Mouse (Mus musculus): ENCODE measurements around the gene Glb1. TPM values are rescaled to one million over a fixed set of nuclear protein-coding genes. Genes with fewer than 3 reads are reported as not detected.

The Glb1 gene
- polyA plus RNA-seq, 1 experiment from 2014 or later: 148 TPM

DNA sequence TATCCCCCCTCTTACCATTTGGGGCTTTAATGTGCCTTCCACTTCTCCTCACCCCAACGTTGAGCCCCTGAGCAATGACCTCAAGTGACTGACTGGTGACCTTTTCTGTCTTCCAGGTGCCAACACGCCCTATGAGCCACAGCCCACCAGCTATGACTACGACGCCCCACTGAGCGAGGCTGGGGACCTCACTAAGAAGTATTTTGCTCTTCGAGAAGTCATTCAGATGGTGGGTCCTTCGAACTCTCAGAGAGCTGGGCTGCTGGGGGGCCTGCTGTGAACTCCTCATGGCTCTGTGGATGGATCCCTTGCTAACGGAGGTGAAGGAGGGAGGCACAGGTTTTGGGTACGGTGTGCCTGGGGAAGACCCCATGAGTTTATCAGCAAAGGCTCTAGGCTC lies 42.0 kb downstream of the Glb1 start:
- H3K4me3 ChIP-seq (ENCODE audit: inconsistent target): no peak overlapping the region
- WGBS (ENCODE audit: missing documents): 94% methylated on average over 9 of the region's 9 CpGs
- H3K36me3 ChIP-seq (ENCODE audit: inconsistent target): peaks cover 16% of the 10 kb centered on the region
- H3K79me2 ChIP-seq (ENCODE audit: inconsistent target): no peaks in the 10 kb centered on the region
- no peak overlapping the region for H3K27ac ChIP-seq

DNA sequence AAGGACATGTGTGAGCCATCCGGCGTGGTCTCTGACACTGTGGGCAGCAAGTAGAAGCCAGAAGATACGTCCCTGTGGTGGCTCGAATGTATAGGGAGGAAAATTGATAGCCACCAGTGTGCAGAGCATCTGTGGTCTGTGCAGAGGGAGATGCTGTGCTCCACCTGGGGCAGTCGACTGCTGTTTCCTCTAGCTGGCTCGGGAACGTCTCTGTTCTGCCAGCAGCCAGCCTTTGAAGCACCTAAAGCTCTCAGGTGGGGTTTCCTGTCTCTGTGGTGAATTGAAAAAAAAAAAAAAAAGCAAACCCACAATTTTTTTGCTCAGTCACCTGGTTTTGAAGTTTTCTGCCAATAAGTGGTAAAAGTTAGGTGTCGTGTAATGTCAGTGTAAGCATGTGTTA lies 42.5 kb downstream of the Glb1 start:
- WGBS (ENCODE audit: missing documents): 81% methylated on average over 8 of the region's 8 CpGs
- H3K79me2 ChIP-seq (ENCODE audit: inconsistent target): no peaks in the 10 kb centered on the region
- H3K27ac ChIP-seq: no peak overlapping the region
- peaks cover 12% of the 10 kb centered on the region; the same call in 1 of the 2 replicates for H3K36me3 ChIP-seq (ENCODE audit: inconsistent target)
- H3K4me3 ChIP-seq (ENCODE audit: inconsistent target): no peak overlapping the region

DNA sequence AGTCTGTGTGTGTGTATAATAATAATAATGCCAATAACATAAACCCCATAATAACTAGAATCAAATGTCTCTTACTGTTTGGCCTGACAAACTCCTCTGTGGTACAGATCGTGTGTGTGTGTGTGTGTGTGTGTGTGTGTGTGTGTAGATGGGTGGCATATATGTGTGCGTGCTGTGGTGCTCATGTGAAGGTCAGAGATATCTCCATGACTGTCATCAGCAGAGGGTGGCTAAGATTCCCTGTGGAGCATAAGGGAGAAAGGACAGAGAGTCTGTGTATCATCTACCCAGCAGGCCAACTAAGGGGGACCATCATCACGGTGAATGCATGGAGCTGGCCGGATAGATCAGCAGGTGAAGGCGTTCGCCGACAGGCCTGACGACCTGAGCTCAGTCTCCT lies 46.0 kb downstream of the Glb1 start:
- Histone ChIP-seq H3K4me3 (ENCODE audit: inconsistent target) (no peak overlapping the region), H3K79me2 (ENCODE audit: inconsistent target) (no peaks in the 10 kb centered on the region), H3K27ac (no peak overlapping the region), H3K36me3 (ENCODE audit: inconsistent target) (peaks cover 18% of the 10 kb centered on the region; the same call in 1 of the 2 replicates)
- 93% methylated on average over 8 of the region's 8 CpGs for WGBS (ENCODE audit: missing documents)

DNA sequence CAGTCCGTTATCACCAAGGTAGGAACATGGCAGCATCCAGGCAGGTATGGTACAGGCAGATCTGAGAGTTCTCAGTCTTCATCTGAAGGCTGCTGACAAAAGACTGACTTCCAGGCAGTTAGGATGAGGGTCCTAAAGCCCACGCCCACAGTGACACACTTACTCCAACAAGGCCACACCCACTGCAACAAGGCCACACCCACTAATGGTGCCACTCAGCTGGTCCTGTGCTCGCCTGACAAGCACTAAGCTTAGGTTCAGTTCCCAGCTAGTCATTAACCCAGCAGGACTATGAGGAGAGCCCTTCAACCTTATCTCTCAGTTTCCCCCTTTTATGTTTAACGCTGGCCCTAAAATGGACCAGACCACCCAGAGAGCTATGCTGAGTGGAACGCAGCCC lies 47.8 kb downstream of the Glb1 start:
- Histone ChIP-seq H3K79me2 (ENCODE audit: inconsistent target) (no peaks in the 10 kb centered on the region), H3K4me3 (ENCODE audit: inconsistent target) (no peak overlapping the region), H3K27ac (no peak overlapping the region), H3K36me3 (ENCODE audit: inconsistent target) (peaks cover 7% of the 10 kb centered on the region; the same call in 1 of the 2 replicates)
- WGBS (ENCODE audit: missing documents): 98% methylated on average over 5 of the region's 5 CpGs

DNA sequence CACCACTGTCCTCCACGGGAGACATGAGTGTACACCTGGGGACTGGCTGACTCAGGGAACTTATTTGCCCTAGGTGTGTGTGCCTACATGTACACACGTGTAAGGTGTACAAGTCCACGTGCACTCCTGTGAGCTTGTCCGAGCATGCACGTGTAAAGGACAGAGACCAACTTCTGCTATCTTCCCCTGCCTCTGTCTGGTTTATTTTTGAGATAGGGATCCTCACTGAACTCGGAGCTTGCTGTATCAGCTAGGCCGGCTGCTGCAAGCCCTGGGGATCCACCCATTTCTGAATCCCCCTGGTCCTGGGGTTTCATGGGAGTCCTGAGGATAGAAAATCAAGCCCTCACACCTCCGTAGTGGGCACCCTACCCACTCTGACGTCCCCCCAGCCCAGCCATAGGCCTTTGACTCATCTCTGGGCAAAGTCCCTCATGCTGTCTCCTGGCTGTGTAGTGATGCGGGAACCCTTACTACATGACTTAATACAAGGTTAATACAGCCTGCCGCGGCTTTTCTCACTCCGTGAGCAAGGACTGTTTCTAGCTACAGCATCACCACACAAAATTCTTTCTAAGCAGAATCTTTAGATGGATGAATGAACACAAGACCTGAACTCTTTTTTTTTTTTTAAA lies 48.4 kb downstream of the Glb1 start:
- Histone ChIP-seq H3K4me3 (ENCODE audit: inconsistent target) (no peak overlapping the region), H3K27ac (no peak overlapping the region), H3K36me3 (ENCODE audit: inconsistent target) (peaks cover 7% of the 10 kb centered on the region; the same call in 1 of the 2 replicates), H3K79me2 (ENCODE audit: inconsistent target) (no peaks in the 10 kb centered on the region)
- WGBS (ENCODE audit: missing documents): 96% methylated on average over 13 of the region's 13 CpGs

DNA sequence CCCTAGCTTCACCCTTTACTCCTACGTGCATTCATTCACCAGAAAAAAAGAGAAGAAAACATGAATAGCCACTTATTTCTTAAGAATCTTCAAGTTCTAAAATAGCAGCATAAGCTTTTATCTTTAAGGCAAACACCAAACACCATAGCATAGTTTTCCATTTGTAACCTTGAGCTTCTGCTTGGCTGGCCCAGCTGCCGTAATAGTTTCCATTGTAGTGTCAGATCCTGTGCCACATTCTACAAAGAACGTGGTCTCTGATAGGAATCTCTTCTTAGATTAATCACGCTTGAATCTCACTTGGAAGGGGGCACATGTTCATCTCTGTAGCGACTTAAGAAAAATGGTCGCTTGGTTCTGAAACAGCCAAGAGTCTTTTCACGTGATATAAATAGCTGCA lies 50.7 kb downstream of the Glb1 start:
- Histone ChIP-seq H3K27ac (no peak overlapping the region), H3K4me3 (ENCODE audit: inconsistent target) (no peak overlapping the region), H3K79me2 (ENCODE audit: inconsistent target) (no peaks in the 10 kb centered on the region), H3K36me3 (ENCODE audit: inconsistent target) (peaks cover 16% of the 10 kb centered on the region)
- 95% methylated on average over 7 of the region's 7 CpGs for WGBS (ENCODE audit: missing documents)

DNA sequence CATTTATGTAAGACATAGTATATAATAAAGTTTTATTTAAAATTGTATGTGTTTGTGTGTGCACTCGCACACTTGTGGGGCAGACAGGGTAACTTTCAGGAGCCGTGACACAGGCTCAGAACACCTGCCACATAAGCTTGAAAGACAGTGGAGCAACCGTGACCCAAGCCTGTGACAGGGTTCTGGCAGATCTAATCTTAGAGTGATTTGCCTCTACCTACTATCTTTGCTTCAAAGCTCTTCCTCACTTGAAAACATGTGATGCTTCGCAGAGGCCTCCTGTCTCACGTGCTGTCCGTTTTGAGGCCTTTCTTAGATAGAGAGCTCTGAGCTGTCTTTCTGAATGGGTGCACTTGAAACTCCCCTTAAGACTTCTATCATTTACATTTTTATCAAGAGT lies 51.5 kb downstream of the Glb1 start:
- Histone ChIP-seq H3K27ac (no peak overlapping the region), H3K79me2 (ENCODE audit: inconsistent target) (no peaks in the 10 kb centered on the region), H3K4me3 (ENCODE audit: inconsistent target) (no peak overlapping the region), H3K36me3 (ENCODE audit: inconsistent target) (peaks cover 24% of the 10 kb centered on the region)
- WGBS (ENCODE audit: missing documents): 95% methylated on average over 6 of the region's 6 CpGs

DNA sequence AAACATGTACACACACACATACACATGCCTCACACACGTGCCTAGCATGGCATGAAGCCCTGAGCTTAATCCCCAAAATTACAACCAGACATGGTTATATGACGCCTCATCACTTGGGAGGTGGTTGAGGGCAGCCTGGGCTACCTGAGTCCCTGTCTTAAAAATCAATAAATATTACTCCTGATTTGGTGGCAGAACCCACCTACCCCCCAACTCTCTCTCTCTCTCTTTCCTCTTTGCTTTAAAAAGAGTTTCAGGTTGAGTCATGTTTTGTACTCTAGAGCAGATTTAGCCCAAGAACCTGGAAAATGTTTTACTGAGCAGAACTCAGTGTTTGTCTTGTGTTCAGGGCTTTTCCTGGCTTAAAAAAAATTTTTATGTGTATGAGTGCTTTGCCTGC lies 54.5 kb downstream of the Glb1 start:
- H3K36me3 ChIP-seq (ENCODE audit: inconsistent target): peaks cover 43% of the 10 kb centered on the region
- 100% methylated on average over 2 of the region's 2 CpGs for WGBS (ENCODE audit: missing documents)
- no peak overlapping the region for H3K27ac ChIP-seq

DNA sequence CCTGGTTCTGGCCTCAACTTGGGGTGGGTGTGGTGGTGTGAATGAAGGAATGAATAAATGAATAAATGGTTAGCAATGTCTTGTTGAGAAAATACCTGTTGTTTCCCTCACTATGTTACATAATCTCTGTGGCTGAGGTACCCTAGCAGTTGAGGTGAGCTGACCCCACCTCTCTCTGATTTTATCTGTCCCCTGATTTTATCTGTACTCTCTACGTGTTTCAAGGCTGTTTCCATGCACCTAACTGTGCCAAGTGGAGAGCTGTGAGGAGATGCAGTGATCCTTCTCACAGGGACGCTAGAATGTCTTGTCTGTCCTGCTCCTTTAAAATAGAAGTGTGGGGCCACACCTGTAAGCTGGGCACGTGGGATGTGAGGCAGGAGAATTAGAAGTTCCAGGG lies 57.6 kb downstream of the Glb1 start:
- Histone ChIP-seq H3K79me2 (ENCODE audit: inconsistent target) (no peaks in the 10 kb centered on the region), H3K27ac (no peak overlapping the region), H3K4me3 (ENCODE audit: inconsistent target) (no peak overlapping the region), H3K36me3 (ENCODE audit: inconsistent target) (peaks cover 53% of the 10 kb centered on the region)
- WGBS (ENCODE audit: missing documents): 89% methylated on average over 3 of the region's 3 CpGs

More for the DNA sequence above, 54.5 kb downstream of the Glb1 start:
- H3K4me3 ChIP-seq (ENCODE audit: inconsistent target): no peak overlapping the region
- H3K79me2 ChIP-seq (ENCODE audit: inconsistent target): no peaks in the 10 kb centered on the region

DNA sequence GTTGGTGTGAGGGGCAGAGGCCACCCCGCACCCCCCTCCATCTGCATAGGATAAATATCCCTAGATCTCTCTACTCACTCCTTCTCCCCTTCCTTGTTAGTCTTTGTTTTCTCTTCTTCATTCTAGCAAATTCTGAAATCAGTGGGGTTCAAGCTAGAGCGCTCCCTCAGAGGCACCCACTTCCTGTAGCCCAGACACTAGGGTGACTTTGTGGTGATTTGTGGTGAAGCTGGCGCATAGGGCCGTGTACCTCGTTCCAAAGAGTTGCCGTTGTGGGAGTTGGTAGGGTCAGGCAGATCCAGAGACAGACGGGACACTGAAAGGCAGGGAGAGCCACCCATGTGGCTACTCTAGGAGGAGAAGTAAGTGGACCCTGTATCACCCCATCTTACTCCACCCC lies 61.7 kb downstream of the Glb1 start:
- Histone ChIP-seq H3K27ac (no peak overlapping the region), H3K79me2 (ENCODE audit: inconsistent target) (no peaks in the 10 kb centered on the region), H3K4me3 (ENCODE audit: inconsistent target) (no peak overlapping the region), H3K36me3 (ENCODE audit: inconsistent target) (peaks cover 73% of the 10 kb centered on the region)
- WGBS (ENCODE audit: missing documents): 78% methylated on average over 7 of the region's 7 CpGs

DNA sequence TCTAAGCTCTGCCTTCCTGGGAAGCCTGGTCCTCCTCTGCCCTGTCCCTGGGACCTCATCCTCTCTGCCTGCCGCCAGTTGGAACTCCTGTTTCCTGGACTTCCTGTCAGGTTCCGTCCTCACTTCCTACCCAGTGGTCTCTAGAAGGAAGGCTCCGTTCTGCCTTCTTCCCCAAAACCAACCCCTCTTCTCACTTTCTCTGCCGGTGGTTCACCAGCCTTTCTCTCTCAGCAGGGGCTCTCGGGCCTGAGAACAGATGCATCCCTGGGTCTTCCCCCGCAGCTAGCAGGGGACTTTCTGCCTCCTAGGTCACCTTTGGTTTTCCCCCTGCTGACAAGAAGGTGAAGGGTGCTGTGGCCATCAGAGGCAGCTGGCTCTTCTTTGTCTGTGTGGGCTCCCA lies 64.6 kb downstream of the Glb1 start:
- 62% methylated on average over 6 of the region's 6 CpGs for WGBS (ENCODE audit: missing documents)
- H3K79me2 ChIP-seq (ENCODE audit: inconsistent target): no peaks in the 10 kb centered on the region
- H3K4me3 ChIP-seq (ENCODE audit: inconsistent target): no peak overlapping the region
- H3K36me3 ChIP-seq (ENCODE audit: inconsistent target): peaks cover 55% of the 10 kb centered on the region
- H3K27ac ChIP-seq: no peak overlapping the region

DNA sequence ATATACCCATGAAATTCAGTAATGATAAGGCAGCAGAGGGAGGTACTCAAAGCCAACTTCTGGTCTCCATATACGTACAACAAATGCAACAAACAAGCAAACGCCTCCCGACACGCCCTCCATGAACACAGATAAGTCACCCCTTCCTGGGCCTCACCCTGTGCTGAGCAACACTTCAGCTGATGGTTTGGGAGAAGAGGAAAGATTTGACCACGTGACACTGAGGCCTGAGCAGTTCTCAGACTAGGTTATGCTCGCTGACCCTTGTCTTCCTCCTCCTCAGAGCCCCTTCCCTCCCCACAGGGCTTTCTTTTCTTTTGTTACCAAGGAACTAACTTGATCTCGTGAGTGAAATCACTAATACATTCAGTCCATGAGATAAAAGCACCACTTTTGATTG lies 66.0 kb downstream of the Glb1 start:
- Histone ChIP-seq H3K4me3 (ENCODE audit: inconsistent target) (no peak overlapping the region), H3K79me2 (ENCODE audit: inconsistent target) (no peaks in the 10 kb centered on the region), H3K36me3 (ENCODE audit: inconsistent target) (peaks cover 41% of the 10 kb centered on the region), H3K27ac (no peak overlapping the region)
- WGBS (ENCODE audit: missing documents): 98% methylated on average over 7 of the region's 7 CpGs

DNA sequence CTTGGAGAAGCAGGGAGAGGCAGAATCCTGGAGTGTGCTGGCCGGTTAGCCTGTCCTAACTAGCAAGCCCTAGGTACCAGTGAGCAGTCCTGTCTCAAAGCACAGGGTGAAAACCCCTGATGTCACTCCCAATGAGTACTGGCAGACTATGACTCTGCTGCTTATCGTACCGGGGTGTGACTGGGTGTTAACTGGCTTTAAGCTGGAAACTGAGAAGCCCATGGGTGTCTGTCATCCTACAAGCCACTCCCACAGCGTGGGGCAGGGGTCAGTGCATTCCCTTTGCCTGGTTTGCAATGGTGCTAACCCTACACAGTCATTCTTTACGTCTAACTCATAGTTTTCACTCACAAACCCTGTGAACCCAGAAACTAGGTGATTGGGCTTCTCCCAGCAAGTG lies 67.3 kb downstream of the Glb1 start:
- Histone ChIP-seq H3K27ac (no peak overlapping the region), H3K79me2 (ENCODE audit: inconsistent target) (no peaks in the 10 kb centered on the region), H3K36me3 (ENCODE audit: inconsistent target) (peaks cover 41% of the 10 kb centered on the region), H3K4me3 (ENCODE audit: inconsistent target) (no peak overlapping the region)
- WGBS (ENCODE audit: missing documents): 99% methylated on average over 5 of the region's 5 CpGs

DNA sequence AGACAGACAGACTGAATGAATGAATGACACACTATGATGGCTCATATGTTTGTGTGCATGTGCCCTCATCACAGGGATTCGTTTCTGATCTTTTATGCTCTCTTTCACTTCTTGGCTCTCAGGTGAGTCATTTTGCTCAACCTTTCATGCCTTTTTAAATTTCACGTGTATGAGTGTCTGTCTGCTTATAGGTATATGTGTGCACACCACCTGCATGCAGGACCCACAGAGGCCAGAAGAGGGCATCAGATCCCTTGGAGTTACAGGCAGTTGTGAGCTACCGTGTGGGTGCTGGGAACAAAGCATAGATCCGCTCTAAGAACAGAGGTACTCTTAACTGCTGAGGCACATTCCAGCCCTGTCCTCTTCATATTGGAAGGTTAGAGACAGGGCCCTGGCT lies 67.8 kb downstream of the Glb1 start:
- no peak overlapping the region for H3K27ac ChIP-seq
- peaks cover 37% of the 10 kb centered on the region for H3K36me3 ChIP-seq (ENCODE audit: inconsistent target)
- no peak overlapping the region for H3K4me3 ChIP-seq (ENCODE audit: inconsistent target)
- H3K79me2 ChIP-seq (ENCODE audit: inconsistent target): no peaks in the 10 kb centered on the region
- WGBS (ENCODE audit: missing documents): 94% methylated on average over 4 of the region's 4 CpGs

DNA sequence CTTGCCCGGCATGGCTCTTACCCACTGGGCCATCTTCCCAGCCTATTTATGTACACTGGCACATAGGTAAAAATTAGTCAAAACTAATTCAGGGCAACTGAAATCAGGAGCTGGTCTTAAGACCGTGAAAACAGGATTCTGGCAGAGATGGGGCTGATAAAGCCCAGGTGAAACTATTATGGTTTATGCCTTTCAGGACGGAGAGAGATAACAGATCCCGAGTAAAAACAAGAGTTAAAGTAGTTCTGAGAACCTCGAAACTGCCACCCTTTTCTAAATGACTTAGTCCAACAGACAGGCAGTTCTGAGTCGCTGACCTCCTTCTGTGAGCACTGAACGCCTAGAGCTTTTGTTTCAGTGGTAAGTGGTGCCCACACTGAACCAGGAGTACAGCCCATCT lies 71.0 kb downstream of the Glb1 start:
- 94% methylated on average over 7 of the region's 7 CpGs for WGBS (ENCODE audit: missing documents)

DNA sequence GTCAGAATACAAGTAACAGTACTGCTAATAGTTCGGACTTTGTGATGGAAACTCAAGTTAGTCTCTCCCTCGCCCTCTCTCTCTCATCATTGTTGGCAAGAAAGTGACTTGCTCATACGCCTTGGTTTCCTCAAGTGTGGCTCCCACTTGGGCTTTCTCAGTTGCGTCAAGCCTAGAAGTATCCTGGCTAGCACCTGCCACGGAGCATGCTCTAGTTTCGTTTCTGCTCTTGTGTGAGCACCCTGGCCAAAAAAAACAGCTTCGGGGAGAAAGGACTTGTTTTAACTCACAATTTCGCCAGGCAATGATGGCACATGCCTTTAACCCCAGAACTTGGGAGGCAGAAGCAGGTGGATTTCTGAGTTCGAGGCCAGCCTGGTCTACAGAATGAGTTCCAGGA lies 76.1 kb downstream of the Glb1 start:
- 94% methylated on average over 9 of the region's 9 CpGs for WGBS (ENCODE audit: missing documents)
- Histone ChIP-seq H3K4me3 (ENCODE audit: inconsistent target) (no peak overlapping the region), H3K27ac (no peak overlapping the region), H3K36me3 (ENCODE audit: inconsistent target) (no peaks in the 10 kb centered on the region; the same call in 1 of the 2 replicates), H3K79me2 (ENCODE audit: inconsistent target) (no peaks in the 10 kb centered on the region)

More for the DNA sequence above, 71.0 kb downstream of the Glb1 start:
- Histone ChIP-seq H3K36me3 (ENCODE audit: inconsistent target) (peaks cover 8% of the 10 kb centered on the region; the same call in 1 of the 2 replicates), H3K79me2 (ENCODE audit: inconsistent target) (no peaks in the 10 kb centered on the region), H3K4me3 (ENCODE audit: inconsistent target) (no peak overlapping the region), H3K27ac (no peak overlapping the region)

Data from macrophage (primary cell).